Mouse (Mus musculus) heart, adult 2 months (tissue): ENCODE measurements around the gene Cxxc4.

ENCODE experiments used
- CTCF ChIP-seq: fragments of 200-600 bp; IDR thresholded peaks from 2 replicates; pipeline ENCODE4 v1.8.1; 2022; ENCODE audit warnings: antibody characterized with exemption, mild to moderate bottlenecking, moderate library complexity
- EP300 ChIP-seq: fragments of 200-500 bp; IDR thresholded peaks from 2 replicates; pipeline ENCODE4 v1.6.1; 2011; ENCODE audit warnings: low read depth, low read length, control low read depth; ENCODE audit not compliant: insufficient read depth
- POLR2A ChIP-seq: fragments of 200-500 bp; IDR thresholded peaks from 2 replicates; pipeline ENCODE4 v1.6.1; 2011; ENCODE audit warnings: mild to moderate bottlenecking, low read depth, low read length, control low read depth; ENCODE audit not compliant: insufficient read depth

- TF ChIP-seq POLR2A: no peak
- TF ChIP-seq CTCF: no peak
- no peak for TF ChIP-seq EP300
Observed at GRCm38 (mm10) chr3:134302681-134303491, 66.6 kb downstream of the Cxxc4 start.
